Mouse (Mus musculus) frontal cortex, postnatal 14 days (tissue): ENCODE data around the gene Zfp629.

Experiments
- DNase-seq, 2 experiments: peaks; one replicate each; pipeline ENCODE4 v3.0.0; 2022; ENCODE audit warnings: low spot score in 2 of 2

The Zfp629 gene

DNA sequence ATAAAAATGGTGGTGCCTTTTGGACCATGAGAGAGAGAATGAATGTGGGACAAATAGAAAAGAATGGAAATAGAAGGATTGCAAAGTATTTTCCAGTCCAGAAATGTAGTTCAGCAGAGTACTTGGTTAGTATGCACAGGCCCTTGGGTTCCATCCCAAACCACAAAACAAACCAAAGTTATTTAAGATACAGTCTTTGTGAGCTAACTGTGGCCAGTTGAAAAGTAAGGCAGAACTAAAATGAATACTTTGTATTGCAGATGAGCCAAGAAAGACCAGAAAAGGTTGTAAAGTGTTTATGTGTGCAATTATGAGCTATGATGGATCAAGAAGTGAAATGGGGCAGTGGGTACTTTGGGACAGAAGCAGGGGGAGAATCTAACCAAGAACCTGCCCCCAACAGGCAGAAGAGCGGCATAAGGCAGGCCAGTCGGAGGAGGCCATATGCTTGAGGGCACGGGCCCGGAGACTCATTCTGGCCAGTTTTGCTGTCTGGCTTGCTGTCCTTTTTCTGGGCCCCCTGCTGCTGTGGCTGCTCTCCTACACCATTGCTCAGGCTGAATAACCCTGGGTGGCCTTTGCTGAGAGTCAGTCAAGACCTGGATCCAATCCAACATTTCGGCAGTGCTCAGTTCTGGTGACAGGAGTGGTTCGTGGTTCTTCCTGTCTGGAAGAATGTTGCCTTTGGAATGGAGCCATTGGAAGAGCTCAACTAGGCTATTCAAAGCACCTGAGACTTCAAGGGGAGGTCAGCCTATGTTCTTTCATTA, 51.0 kb downstream of the Zfp629 start:
- no peak for DNase-seq

DNA sequence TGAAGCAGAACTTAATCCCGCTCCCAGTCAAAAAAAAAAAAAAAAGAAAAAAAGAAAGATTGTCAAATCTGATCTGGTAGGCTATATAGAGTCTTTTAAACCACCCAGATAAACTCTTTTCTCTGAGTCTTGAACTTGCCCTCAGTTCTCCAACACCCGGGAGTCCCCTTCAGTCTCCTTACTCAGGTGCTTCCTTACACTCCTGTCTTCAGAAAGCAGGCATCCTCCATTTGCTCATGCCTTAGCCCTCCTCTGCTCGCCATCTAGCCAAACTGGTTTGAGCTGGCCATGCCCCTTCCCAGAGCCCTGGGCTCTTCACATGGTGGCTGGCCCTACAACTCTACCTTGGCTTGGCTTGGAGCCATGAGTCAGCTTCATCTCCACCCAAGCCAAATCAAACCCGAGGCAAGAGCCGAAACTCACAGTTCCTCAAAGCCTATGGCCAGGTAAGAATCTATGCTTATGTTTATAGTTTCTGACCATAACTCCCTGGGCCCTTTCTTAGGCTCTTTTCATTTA, 54.2 kb downstream of the Zfp629 start, which contains the start of gene Tmem265:
TSS of gene Tmem265 (plus strand) at position 51 of the 519 bp plus-strand sequence.
- no peak for DNase-seq

DNA sequence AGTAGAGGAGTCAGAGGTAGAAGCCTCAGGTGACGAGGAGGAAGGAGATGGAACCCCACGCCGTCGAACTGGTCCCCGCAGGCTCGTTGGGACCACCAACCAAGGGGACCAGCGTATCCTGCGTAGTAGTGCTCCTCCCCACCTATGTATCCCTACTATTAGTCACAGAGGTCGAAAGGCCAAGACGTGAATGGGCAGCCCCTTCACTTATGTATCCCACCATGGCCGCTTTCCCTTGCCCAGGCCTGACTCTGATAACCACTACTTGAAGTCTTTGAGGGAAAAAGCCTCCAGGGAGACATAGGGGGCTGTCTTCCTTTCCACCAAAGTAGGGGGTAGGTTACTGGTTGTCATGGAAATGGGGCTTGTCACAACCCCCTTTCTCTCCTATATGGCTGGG, 55.0 kb downstream of the Zfp629 start:
- DNase-seq, result no peak
